Mouse (Mus musculus): ENCODE data around the gene Zbtb38. TPM values are rescaled to one million over a fixed set of nuclear protein-coding genes. Genes with fewer than 3 reads are reported as not detected.

The Zbtb38 gene
- polyA plus RNA-seq, 1 experiment from 2014 or later, result 24.9 TPM

- no peak overlapping the region for H3K4me2 ChIP-seq
- H3K27ac ChIP-seq, result no peak overlapping the region
- no peaks in the 10 kb centered on the region for H3K27me3 ChIP-seq (replicated peaks)
- ATAC-seq (ENCODE audit: insufficient read depth, low FRiP score, low read depth), result no peak
- 63% methylated on average over 10 of the region's 10 CpGs for WGBS
- no peaks in the 10 kb centered on the region for H3K9me3 ChIP-seq
- no peak overlapping the region for H3K4me3 ChIP-seq (replicated peaks)
- 0 out of 2 replicates have a peak, but pooled peaks cover 6% of the 10 kb centered on the region for H3K4me1 ChIP-seq
- H3K36me3 ChIP-seq, result no peaks in the 10 kb centered on the region
- no peak overlapping the region for H3K9ac ChIP-seq
These were observed 36.5 kb downstream of the Zbtb38 start for GRCm38 (mm10) chr9:96716136-96716535.

- Histone ChIP-seq H3K4me2 (no peak overlapping the region), H3K27me3 (replicated peaks) (no peaks in the 10 kb centered on the region), H3K9ac (no peak overlapping the region), H3K36me3 (no peaks in the 10 kb centered on the region), H3K27ac (no peak overlapping the region), H3K4me3 (replicated peaks) (no peak overlapping the region), H3K9me3 (no peaks in the 10 kb centered on the region), H3K4me1 (0 out of 2 replicates have a peak, but pooled peaks cover 6% of the 10 kb centered on the region)
- ATAC-seq (ENCODE audit: insufficient read depth, low FRiP score, low read depth), result no peak
- WGBS, result 85% methylated on average over 11 of the region's 11 CpGs
These were observed 37.5 kb downstream of the Zbtb38 start for GRCm38 (mm10) chr9:96715171-96715570.

- H3K4me2 ChIP-seq, result no peak overlapping the region; the same call in 1 of the 2 replicates
- no peak for ATAC-seq (ENCODE audit: insufficient read depth, low FRiP score, low read depth)
- no peaks in the 10 kb centered on the region for H3K27me3 ChIP-seq (replicated peaks)
- no peaks in the 10 kb centered on the region for H3K9me3 ChIP-seq
- no peak overlapping the region for H3K9ac ChIP-seq
- H3K27ac ChIP-seq, result peak overlapping the region; percentile 38; the same call in 1 of the 2 replicates
- no peaks in the 10 kb centered on the region for H3K36me3 ChIP-seq
- H3K4me1 ChIP-seq, result 0 out of 2 replicates have a peak, but pooled peaks cover 4% of the 10 kb centered on the region
- no peak overlapping the region for H3K4me3 ChIP-seq (replicated peaks)
- WGBS, result 68% methylated on average over 14 of the region's 14 CpGs
These were observed 38.9 kb downstream of the Zbtb38 start for GRCm38 (mm10) chr9:96713472-96714390.

GRCm38 (mm10) chr9:96712758-96713471 is 39.7 kb downstream of the Zbtb38 start:
- Histone ChIP-seq H3K4me1 (no peaks in the 10 kb centered on the region), H3K4me3 (replicated peaks) (no peak overlapping the region), H3K36me3 (no peaks in the 10 kb centered on the region), H3K27me3 (replicated peaks) (no peaks in the 10 kb centered on the region), H3K9me3 (no peaks in the 10 kb centered on the region), H3K27ac (no peak overlapping the region), H3K9ac (no peak overlapping the region), H3K4me2 (no peak overlapping the region; the same call in 1 of the 2 replicates)
- WGBS, result 70% methylated on average over 14 of the region's 14 CpGs
- ATAC-seq (ENCODE audit: insufficient read depth, low FRiP score, low read depth), result peak; percentile 74

GRCm38 (mm10) chr9:96712045-96712444 is 40.6 kb downstream of the Zbtb38 start:
- H3K27ac ChIP-seq, result no peak overlapping the region
- H3K9ac ChIP-seq, result no peak overlapping the region
- H3K9me3 ChIP-seq, result no peaks in the 10 kb centered on the region
- no peaks in the 10 kb centered on the region for H3K27me3 ChIP-seq (replicated peaks)
- H3K4me2 ChIP-seq, result no peak overlapping the region
- ATAC-seq (ENCODE audit: insufficient read depth, low FRiP score, low read depth), result no peak
- no peak overlapping the region for H3K4me3 ChIP-seq (replicated peaks)
- no peaks in the 10 kb centered on the region for H3K4me1 ChIP-seq
- H3K36me3 ChIP-seq, result no peaks in the 10 kb centered on the region
- 93% methylated on average over 12 of the region's 12 CpGs for WGBS

- ATAC-seq (ENCODE audit: insufficient read depth, low FRiP score, low read depth), result no peak
- no peaks in the 10 kb centered on the region for H3K9me3 ChIP-seq
- no peak overlapping the region for H3K4me2 ChIP-seq
- H3K27me3 ChIP-seq (replicated peaks), result no peaks in the 10 kb centered on the region
- no peaks in the 10 kb centered on the region for H3K36me3 ChIP-seq
- H3K4me1 ChIP-seq, result peaks cover 6% of the 10 kb centered on the region
- no peak overlapping the region for H3K27ac ChIP-seq
- H3K9ac ChIP-seq, result no peak overlapping the region
- no peak overlapping the region for H3K4me3 ChIP-seq (replicated peaks)
- 80% methylated on average over 15 of the region's 15 CpGs for WGBS
These were observed 42.2 kb downstream of the Zbtb38 start for GRCm38 (mm10) chr9:96710241-96710946.

- H3K9me3 ChIP-seq, result no peaks in the 10 kb centered on the region
- WGBS, result 93% methylated on average over 9 of the region's 9 CpGs
- H3K4me3 ChIP-seq (replicated peaks), result no peak overlapping the region
- peaks cover 11% of the 10 kb centered on the region for H3K4me1 ChIP-seq
- H3K27ac ChIP-seq, result no peak overlapping the region
- ATAC-seq (ENCODE audit: insufficient read depth, low FRiP score, low read depth), result no peak
- H3K4me2 ChIP-seq, result no peak overlapping the region
- no peaks in the 10 kb centered on the region for H3K27me3 ChIP-seq (replicated peaks)
- H3K36me3 ChIP-seq, result no peaks in the 10 kb centered on the region
- no peak overlapping the region for H3K9ac ChIP-seq
These were observed 43.7 kb downstream of the Zbtb38 start for GRCm38 (mm10) chr9:96708905-96709304.

- H3K4me2 ChIP-seq, result no peak overlapping the region
- H3K4me3 ChIP-seq (replicated peaks), result no peak overlapping the region
- no peak overlapping the region for H3K9ac ChIP-seq
- no peak overlapping the region for H3K27ac ChIP-seq
- H3K9me3 ChIP-seq, result no peaks in the 10 kb centered on the region
- peaks cover 11% of the 10 kb centered on the region for H3K4me1 ChIP-seq
- H3K27me3 ChIP-seq (replicated peaks), result no peaks in the 10 kb centered on the region
- 67% methylated on average over 4 of the region's 4 CpGs for WGBS
- no peaks in the 10 kb centered on the region for H3K36me3 ChIP-seq
- ATAC-seq (ENCODE audit: insufficient read depth, low FRiP score, low read depth), result no peak
These were observed 44.7 kb downstream of the Zbtb38 start for GRCm38 (mm10) chr9:96707964-96708363.

GRCm38 (mm10) chr9:96705576-96706285 is 46.9 kb downstream of the Zbtb38 start:
- peak; percentile 87; the same call in 1 of the 2 replicates for ATAC-seq (ENCODE audit: insufficient read depth, low FRiP score, low read depth)
- Histone ChIP-seq H3K9me3 (no peaks in the 10 kb centered on the region), H3K4me2 (peak overlapping the region; percentile 15), H3K36me3 (no peaks in the 10 kb centered on the region), H3K9ac (peak overlapping the region; percentile 14; the same call in 1 of the 2 replicates), H3K4me1 (peaks cover 11% of the 10 kb centered on the region), H3K27ac (peak overlapping the region; percentile 36), H3K4me3 (replicated peaks) (no peak overlapping the region), H3K27me3 (replicated peaks) (no peaks in the 10 kb centered on the region)
- WGBS, result 20% methylated on average over 11 of the region's 11 CpGs

- no peak overlapping the region for H3K4me3 ChIP-seq (replicated peaks)
- 87% methylated on average over 9 of the region's 9 CpGs for WGBS
These were observed 47.7 kb downstream of the Zbtb38 start for GRCm38 (mm10) chr9:96704935-96705334.

GRCm38 (mm10) chr9:96701891-96702290 is 50.7 kb downstream of the Zbtb38 start:
- 88% methylated on average over 10 of the region's 10 CpGs for WGBS
- Histone ChIP-seq H3K27me3 (replicated peaks) (no peaks in the 10 kb centered on the region), H3K9me3 (no peaks in the 10 kb centered on the region), H3K4me2 (no peak overlapping the region), H3K27ac (no peak overlapping the region), H3K9ac (no peak overlapping the region), H3K4me1 (peaks cover 11% of the 10 kb centered on the region), H3K36me3 (peaks cover 8% of the 10 kb centered on the region; the same call in 1 of the 2 replicates), H3K4me3 (replicated peaks) (no peak overlapping the region)
- ATAC-seq (ENCODE audit: insufficient read depth, low FRiP score, low read depth), result no peak

More at GRCm38 (mm10) chr9:96704935-96705334, 47.7 kb downstream of the Zbtb38 start:
- no peak for ATAC-seq (ENCODE audit: insufficient read depth, low FRiP score, low read depth)
- Histone ChIP-seq H3K4me2 (no peak overlapping the region), H3K9me3 (no peaks in the 10 kb centered on the region), H3K36me3 (peaks cover 1% of the 10 kb centered on the region; the same call in 1 of the 2 replicates), H3K4me1 (peaks cover 11% of the 10 kb centered on the region), H3K27me3 (replicated peaks) (no peaks in the 10 kb centered on the region), H3K27ac (no peak overlapping the region), H3K9ac (no peak overlapping the region)

Measured in stomach, embryonic 15.5 days (tissue).